ENCODE assay signal across 16 mouse cellular contexts in the genomic region with DNA sequence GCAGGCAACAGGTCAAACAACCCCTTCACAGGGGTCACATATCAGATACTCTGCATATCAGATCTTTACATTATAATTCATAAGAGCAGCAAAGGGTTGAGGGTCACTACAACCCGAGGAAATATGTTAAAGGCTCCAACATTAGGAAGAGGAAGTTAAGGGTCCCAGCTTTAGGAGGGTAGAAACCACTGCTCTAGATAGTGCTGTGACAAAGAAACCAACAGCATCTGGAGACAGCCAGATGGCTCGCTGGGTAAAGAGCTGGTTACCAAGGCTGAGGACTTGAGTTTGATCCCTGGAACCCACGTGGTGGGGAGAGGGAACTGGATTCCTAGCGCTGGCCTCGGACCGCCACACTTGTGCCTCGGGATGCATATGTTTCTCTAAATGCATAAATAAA. TPM values are rescaled to one million over a fixed set of nuclear protein-coding genes. Genes with fewer than 3 reads are reported as not detected.
"Had no signal": no experiment of that assay in that cellular context is flagged by ENCODE, and none has a peak within 500 bp of the region (broad histone marks: within the 10 kb centered on the region; RNA-seq: fewer than 3 reads in every experiment).

No protein-coding gene starts in this region.

- H3K4me2 ChIP-seq: lung, embryonic 14.5 days; midbrain, embryonic 13.5 days; midbrain, embryonic 15.5 days; neural tube, embryonic 12.5 days; stomach, embryonic 15.5 days had no signal

- H3K27me3 ChIP-seq: midbrain, embryonic 13.5 days; midbrain, embryonic 15.5 days; neural tube, embryonic 12.5 days; stomach, embryonic 15.5 days had no signal

- H3K27ac ChIP-seq: midbrain, embryonic 13.5 days; midbrain, embryonic 15.5 days; neural tube, embryonic 12.5 days; stomach, embryonic 15.5 days; stomach, postnatal 0 days had no signal

- H3K4me1 ChIP-seq: midbrain, embryonic 13.5 days; midbrain, embryonic 15.5 days; neural tube, embryonic 12.5 days; stomach, embryonic 15.5 days had no signal

- H3K4me3 ChIP-seq: megakaryocyte, embryonic 14.5 days; midbrain, embryonic 13.5 days; midbrain, embryonic 15.5 days; neural tube, embryonic 12.5 days; stomach, embryonic 15.5 days had no signal

- H3K9ac ChIP-seq: lung, embryonic 14.5 days; midbrain, embryonic 13.5 days; midbrain, embryonic 15.5 days; neural tube, embryonic 12.5 days; stomach, embryonic 15.5 days had no signal

- DNase-seq: lung, adult 18-20 months; lung, embryonic 14.5 days; lung, postnatal 10 days; lung, postnatal 4 days; right cerebral cortex, postnatal 14 days; thymus, adult 2 months; thymus, postnatal 25 days; thymus, postnatal 4 days had no signal

- ATAC-seq: midbrain, embryonic 13.5 days; midbrain, embryonic 15.5 days had no signal

- H3K9me3 ChIP-seq: megakaryocyte, embryonic 14.5 days; midbrain, embryonic 13.5 days; midbrain, embryonic 15.5 days; neural tube, embryonic 12.5 days; stomach, embryonic 15.5 days had no signal

RNA-seq across cellular contexts. Expression of a gene that starts 47.7 kb away (rescaled TPM):
- total RNA-seq: monocyte, adult 5-6 weeks; neutrophil, adult 5-6 weeks had no signal
